Mouse (Mus musculus): ENCODE measurements at regions not wholly inside any gene's neighbourhood (a gene's known extent, or its start where the extent isn't known, plus 50 kb on each side); places are given as distances from the start of the nearest gene placed in this dataset.

- DNase-seq (ENCODE audit: low spot score), result no peak
Measured at GRCm38 (mm10) chr15:67732988-67733387, 1232.3 kb upstream of the Lrrc6 start.

- DNase-seq (ENCODE audit: low spot score), result no peak
Measured at GRCm38 (mm10) chr15:67729492-67729891, 1228.8 kb upstream of the Lrrc6 start.

- peak; percentile 36 for DNase-seq (ENCODE audit: low spot score)
Measured at GRCm38 (mm10) chr15:67725239-67725638, 1224.5 kb upstream of the Lrrc6 start.

GRCm38 (mm10) chr15:67714203-67714602 lies 1213.5 kb upstream of the Lrrc6 start:
- DNase-seq (ENCODE audit: low spot score), result no peak

GRCm38 (mm10) chr15:67686140-67686539 lies 1185.4 kb upstream of the Lrrc6 start:
- DNase-seq (ENCODE audit: low spot score), result no peak

- no peak for DNase-seq (ENCODE audit: low spot score)
Measured at GRCm38 (mm10) chr15:67673276-67673675, 1172.6 kb upstream of the Lrrc6 start.

GRCm38 (mm10) chr15:67636155-67636554 lies 1135.4 kb upstream of the Lrrc6 start:
- DNase-seq (ENCODE audit: low spot score), result no peak

GRCm38 (mm10) chr15:67626704-67627287 lies 1126.1 kb upstream of the Lrrc6 start:
- DNase-seq (ENCODE audit: low spot score), result no peak

- DNase-seq (ENCODE audit: low spot score), result no peak
Measured at GRCm38 (mm10) chr15:67611896-67612295, 1111.2 kb upstream of the Lrrc6 start.

GRCm38 (mm10) chr15:67598426-67598825 lies 1097.7 kb upstream of the Lrrc6 start:
- DNase-seq (ENCODE audit: low spot score), result no peak

GRCm38 (mm10) chr15:67576581-67576980 lies 1075.9 kb upstream of the Lrrc6 start:
- DNase-seq (ENCODE audit: low spot score), result no peak

GRCm38 (mm10) chr15:67571614-67572013 lies 1070.9 kb upstream of the Lrrc6 start:
- DNase-seq (ENCODE audit: low spot score), result no peak

GRCm38 (mm10) chr15:67557304-67557703 lies 1056.6 kb upstream of the Lrrc6 start:
- no peak for DNase-seq (ENCODE audit: low spot score)

- DNase-seq (ENCODE audit: low spot score), result no peak
Measured at GRCm38 (mm10) chr15:67551911-67552310, 1051.2 kb upstream of the Lrrc6 start.

- DNase-seq (ENCODE audit: low spot score), result no peak
Measured at GRCm38 (mm10) chr15:67546896-67547400, 1046.2 kb upstream of the Lrrc6 start.

- DNase-seq (ENCODE audit: low spot score), result no peak
Measured at GRCm38 (mm10) chr15:67545745-67546144, 1045.0 kb upstream of the Lrrc6 start.

GRCm38 (mm10) chr15:67513722-67514121 lies 1013.0 kb upstream of the Lrrc6 start:
- no peak for DNase-seq (ENCODE audit: low spot score)

GRCm38 (mm10) chr15:67495001-67495658 lies 994.4 kb upstream of the Lrrc6 start:
- DNase-seq (ENCODE audit: low spot score), result no peak

GRCm38 (mm10) chr15:67481733-67482132 lies 981.0 kb upstream of the Lrrc6 start:
- no peak for DNase-seq (ENCODE audit: low spot score)

- DNase-seq (ENCODE audit: low spot score), result no peak
Measured at GRCm38 (mm10) chr15:67474325-67474724, 973.6 kb upstream of the Lrrc6 start.

GRCm38 (mm10) chr15:67472979-67473378 lies 972.3 kb upstream of the Lrrc6 start:
- no peak for DNase-seq (ENCODE audit: low spot score)

GRCm38 (mm10) chr15:67471283-67471682 lies 970.6 kb upstream of the Lrrc6 start:
- DNase-seq (ENCODE audit: low spot score), result no peak

GRCm38 (mm10) chr15:67470036-67470435 lies 969.3 kb upstream of the Lrrc6 start:
- DNase-seq (ENCODE audit: low spot score), result no peak

Measured in yolk sac, embryonic 10.5 days (tissue).